Mouse (Mus musculus) cerebellum, adult 8-10 months (tissue): ENCODE data around the gene Abcc5.
A peak's percentile ranks its signal among the peaks of the same experiment; 100 is the strongest.
"Not testable (repeated sequence)": the region's sequence is repeated elsewhere in the genome, so short reads cannot be mapped to it uniquely, and the experiment has no call there.

ENCODE experiments used
- DNase-seq: peaks from one replicate; pipeline ENCODE4 v3.0.0; 2022

Gene Abcc5

DNA sequence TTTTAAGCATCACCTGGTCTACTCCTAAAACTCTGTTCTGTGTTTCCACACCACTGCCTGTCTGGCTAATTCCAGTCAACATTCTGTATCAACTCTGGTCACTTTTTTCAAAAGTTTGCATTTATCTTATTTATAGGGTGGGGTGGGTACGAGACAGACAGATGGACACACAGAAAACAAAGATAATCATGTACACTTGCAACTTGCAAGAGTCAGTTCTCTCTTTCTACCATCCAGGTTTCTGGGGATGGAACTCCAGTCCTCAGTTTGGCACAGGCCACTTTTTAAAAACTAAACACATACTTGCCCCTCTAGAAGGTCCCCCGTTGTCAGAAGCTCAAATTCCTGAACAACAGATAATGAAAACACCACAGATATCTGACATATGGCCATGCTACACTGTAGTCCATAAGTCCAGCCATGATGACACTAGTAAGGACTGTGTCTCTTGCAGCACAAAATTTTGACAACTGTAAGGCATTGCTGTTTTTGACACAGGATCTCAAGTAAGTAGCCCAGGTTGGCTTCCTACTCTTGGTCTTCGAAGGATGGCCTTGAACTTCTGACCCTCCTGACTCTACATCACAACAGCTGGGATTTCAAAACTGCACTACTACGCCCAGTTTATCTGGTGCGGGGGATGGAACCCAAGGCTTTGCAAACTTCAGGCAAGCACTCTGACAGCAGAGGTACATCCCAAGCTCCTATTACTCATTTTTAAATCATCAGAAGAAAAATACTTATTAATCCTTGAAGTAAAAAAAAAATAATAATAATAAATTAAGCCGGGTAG, 3.1 kb downstream of the Abcc5 start:
- DNase-seq: no peak

DNA sequence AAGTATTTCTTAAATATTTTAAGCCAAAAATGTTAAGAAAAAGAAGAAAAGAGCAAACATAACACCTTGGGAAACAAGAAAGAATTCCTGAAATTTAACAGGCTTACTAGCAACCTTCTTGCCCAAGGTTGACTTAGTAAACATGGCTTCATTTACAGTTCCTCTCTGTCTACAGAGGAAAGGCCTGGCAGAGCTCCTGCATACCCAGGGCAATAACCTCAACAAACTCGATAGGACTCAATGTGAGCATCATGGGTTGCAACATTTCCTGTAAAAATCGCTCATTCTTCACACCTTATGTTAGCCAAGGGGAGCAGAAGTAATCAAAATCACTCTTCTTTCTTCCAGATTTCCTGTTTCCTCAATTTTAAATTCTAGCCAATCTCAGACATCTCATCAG, 8.1 kb downstream of the Abcc5 start:
- DNase-seq: no peak

- DNase-seq: no peak
Measured at GRCm38 (mm10) chr16:20416262-20416661, 9.9 kb downstream of the Abcc5 start.

GRCm38 (mm10) chr16:20415804-20416203, 10.4 kb downstream of the Abcc5 start:
- DNase-seq: no peak

DNA sequence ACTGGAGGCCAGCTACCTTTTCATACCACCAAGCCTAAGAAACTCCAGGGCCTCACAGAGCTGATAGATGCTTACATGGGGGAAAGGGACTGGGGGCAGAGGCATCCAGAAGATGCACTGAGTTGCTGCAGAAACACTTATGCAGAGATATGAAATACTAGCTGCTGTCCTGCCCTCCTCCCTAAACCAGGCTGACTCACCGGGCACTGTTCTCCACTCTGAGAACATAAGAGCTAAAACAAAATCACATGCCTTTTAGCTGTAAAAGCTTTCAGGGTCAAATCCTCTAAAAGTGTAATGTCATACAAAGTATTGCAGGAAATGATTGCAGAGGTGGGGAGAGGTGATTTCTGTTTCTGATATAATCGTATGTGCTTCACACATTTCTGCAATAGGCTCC, 11.0 kb downstream of the Abcc5 start:
- no peak for DNase-seq

DNA sequence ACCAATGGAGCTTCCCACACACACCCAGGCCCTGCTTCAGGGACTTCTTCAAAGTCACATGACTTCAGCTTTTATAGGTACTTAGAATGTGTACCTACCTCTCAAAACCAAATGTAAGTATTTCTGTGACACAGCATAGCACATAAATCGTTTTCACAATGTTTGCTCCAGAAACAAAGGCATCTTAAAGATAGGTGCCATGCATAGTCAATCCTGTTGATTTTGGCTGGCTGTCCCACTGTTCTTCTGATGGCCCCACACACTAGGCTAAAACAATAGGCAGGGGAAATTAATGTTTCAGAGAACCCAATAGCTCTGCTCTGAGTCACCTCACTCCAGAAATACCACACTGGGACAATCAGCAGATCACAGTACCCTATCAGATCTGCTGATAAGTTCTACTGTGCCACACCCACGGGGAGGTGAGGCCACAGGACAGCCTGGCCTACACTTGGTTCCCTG, 12.3 kb downstream of the Abcc5 start:
- no peak for DNase-seq

DNA sequence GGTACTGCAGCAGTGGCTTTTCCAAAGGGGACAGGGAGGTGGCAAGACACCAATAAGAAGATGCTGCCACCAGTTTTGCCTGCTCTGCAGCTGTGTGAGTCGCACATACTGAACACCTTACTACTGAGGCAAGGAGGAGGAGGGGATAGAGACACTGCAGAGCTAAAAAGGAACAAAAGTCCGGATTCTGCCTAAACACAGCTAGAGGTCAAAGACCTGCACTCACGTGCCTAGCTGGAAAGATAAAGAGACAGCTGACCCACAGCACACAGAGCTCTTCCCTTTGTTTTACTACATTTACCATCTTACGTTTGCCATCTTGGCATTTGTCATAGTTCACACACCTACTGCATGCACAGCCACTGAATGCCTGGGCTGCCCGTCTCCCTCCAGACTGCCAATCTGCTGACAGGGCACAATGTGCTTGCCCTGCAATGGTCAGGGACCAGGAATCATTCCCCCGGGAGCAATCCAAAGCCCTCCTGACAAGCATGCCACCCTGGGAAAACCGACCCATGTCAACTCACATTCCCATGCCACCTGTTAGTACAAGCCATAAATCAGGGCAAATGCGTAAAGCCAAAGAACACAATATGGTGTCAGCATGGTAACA, 14.1 kb downstream of the Abcc5 start:
- no peak for DNase-seq

DNA sequence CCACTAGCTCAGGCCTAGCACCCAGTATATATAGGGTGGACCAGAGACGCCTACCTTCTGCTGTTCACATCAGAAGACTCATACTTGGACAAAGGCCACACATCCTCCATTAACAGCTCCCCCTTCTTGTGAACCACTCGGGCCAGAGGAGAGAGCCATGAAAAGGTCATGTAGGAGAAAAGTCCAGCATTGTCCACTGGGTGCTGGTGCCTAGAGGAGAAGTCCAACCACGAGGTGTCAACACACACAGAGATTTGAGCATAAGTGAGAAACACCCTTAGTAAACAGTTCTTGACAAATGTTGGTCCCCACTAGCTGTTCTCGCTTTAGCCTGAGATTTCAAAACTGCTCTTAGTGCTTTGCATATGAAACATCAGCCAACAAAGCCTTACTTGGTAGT, 20.9 kb downstream of the Abcc5 start:
- no peak for DNase-seq

DNA sequence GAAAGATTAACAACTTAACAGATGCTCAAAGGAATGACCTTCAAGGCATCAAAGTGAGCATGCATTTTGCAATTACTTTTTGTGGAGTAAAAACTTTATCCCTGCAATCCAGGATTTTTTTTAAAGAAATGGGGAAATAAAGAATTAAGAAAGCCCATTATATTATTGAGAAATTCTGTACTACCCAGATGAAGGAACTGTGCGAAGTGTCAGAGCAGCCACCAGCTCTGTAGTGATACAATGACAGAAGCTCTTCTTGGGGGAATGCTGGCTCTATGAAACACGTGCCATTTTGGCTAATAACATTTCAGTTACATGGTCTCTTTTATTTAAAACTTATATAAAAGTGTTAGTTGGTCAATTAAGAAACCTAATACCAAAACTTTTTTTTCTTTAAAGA, 22.9 kb downstream of the Abcc5 start:
- DNase-seq: no peak

- no peak for DNase-seq
Measured at GRCm38 (mm10) chr16:20401592-20401991, 24.6 kb downstream of the Abcc5 start.

DNA sequence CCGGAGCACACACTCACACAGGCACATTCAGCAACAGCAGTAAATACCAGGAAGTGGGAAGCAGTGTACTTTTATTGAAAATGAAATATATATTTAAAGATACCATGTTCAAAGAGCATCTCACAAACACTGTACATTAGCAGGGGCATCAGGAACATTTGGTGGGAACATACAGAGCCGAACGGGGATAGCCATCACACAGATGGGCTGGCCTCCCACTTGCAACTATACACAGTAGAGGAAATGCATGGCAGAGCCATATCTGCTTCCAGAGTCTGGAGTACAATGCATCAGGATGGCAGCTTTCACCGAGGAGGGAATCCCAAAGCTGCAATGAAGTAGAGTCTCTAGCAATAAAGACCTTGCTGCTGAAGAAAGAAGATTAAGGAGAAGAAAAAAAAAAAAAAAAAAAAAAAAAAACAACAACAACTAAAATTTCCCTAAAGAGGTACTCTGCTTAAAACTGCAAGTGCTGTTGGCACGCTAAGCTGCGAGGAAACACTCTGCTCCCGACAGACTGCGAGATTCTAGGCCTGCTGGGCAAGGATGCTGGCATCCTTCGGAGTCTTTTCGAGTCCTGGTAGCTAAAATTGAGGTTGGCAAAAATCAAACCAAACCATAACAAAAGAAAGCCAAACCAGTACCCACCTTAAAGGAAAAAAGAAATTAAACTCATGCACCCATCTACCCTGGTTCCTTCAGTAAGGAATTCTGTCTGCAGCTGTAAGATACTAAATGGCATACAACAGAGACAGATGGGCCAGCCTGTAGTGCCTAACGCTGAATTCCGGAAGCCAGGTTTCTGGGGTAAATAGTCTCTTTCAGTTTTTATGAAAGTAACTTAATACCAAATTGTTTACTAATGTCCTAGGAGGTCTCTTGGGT, 25.2 kb downstream of the Abcc5 start:
- peak; percentile 17 for DNase-seq

- DNase-seq: no peak
Measured at GRCm38 (mm10) chr16:20396851-20397250, 29.3 kb downstream of the Abcc5 start.

DNA sequence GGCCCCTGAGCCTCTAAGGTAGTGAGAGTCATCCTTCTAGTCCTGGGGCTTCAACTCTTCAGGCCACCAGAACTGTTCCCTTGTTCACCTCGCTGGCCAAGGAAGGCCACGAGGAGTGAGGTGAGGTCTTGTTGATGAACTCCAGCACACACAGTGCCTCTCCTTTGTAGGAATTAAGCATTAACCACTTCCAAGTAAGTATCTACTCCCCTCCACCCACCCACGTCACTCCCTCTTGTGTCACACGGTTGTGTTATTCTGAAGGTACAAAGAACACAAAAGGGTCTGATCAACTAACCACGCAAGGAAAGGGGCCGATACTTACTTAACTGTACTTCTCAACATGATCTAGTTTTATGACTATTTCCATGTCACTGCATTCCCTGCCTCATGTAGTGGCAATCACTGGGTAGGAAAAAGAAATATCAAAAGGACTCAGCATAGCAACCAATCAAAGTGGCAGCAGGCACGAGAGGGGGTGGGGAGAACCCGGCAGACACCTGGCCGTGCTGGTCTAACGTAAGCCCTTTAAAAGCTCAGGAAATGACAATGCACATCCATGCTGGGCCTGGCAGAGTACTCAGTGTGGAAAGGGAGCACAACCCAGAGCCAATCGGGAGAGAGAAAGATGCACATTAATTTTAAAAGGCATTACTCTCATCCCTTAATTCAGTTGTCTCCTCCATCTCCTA, 30.8 kb downstream of the Abcc5 start:
- DNase-seq: no peak

- no peak for DNase-seq
Measured at GRCm38 (mm10) chr16:20391753-20392152, 34.4 kb downstream of the Abcc5 start.

DNA sequence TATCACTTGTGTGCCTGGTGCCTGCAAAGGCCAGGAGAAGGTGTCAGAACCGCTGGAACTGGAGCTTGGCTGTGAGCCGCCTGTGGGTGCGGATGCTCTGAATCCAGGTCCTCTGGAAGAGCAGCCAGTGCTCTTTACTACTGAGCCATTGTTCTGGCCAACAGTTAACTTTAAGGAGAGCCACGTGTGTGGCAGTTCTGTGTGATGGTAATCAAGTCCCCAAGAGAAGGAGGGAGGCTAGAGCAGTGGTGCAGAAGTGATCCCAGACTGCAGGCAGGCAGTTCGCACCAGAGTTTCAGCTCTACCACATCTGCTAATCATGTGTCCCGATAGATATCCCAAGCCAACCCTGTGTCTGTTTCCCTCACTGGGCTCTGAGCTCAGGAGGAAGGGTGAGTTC, 36.0 kb downstream of the Abcc5 start:
- no peak for DNase-seq

DNA sequence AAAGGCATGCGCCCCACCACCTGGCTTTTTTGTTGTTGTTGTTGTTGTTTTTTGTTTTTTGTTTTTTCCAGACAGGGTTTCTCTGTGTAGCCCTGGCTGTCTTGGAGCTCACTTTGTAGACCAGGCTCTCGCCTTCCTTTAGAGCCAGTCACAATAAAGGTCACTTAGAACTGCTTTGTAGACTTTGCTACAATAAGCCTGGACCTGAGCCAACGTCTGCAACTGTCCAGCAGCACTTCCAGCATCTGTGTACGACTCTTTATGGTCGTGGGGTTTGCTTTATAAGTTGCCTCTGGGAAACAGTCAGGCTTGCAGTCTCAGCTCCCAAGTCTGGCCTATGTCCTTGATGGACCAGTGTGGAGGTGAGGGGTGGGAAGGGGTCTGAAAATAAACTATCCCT, 45.2 kb downstream of the Abcc5 start:
- DNase-seq: no peak

GRCm38 (mm10) chr16:20375341-20375740, 50.9 kb downstream of the Abcc5 start:
- DNase-seq: no peak

- DNase-seq: no peak
Measured at GRCm38 (mm10) chr16:20371731-20372130, 54.5 kb downstream of the Abcc5 start.

DNA sequence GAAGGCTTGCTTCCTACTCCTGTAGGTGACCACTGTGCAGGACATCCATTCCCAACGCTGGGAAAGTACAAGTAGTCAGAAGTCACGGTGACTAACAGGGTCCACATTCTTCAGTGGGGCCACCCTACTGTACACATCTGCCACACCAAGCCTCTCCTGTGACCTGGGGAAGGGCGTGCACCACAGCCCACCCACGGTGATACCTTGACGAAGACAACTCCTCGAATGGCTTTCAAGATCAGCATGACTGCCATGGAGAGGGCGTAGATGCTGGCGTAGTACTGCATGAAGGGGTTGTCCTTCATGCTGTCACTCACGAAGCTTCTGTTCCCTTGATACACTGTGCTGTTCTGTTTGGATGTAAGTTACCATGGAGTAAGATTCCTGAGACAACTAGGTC, 58.0 kb downstream of the Abcc5 start:
- DNase-seq: no peak

GRCm38 (mm10) chr16:20362121-20362520, 64.1 kb downstream of the Abcc5 start:
- no peak for DNase-seq

- DNase-seq: not testable (repeated sequence)
Measured at GRCm38 (mm10) chr16:20361496-20361895, 64.7 kb downstream of the Abcc5 start.

DNA sequence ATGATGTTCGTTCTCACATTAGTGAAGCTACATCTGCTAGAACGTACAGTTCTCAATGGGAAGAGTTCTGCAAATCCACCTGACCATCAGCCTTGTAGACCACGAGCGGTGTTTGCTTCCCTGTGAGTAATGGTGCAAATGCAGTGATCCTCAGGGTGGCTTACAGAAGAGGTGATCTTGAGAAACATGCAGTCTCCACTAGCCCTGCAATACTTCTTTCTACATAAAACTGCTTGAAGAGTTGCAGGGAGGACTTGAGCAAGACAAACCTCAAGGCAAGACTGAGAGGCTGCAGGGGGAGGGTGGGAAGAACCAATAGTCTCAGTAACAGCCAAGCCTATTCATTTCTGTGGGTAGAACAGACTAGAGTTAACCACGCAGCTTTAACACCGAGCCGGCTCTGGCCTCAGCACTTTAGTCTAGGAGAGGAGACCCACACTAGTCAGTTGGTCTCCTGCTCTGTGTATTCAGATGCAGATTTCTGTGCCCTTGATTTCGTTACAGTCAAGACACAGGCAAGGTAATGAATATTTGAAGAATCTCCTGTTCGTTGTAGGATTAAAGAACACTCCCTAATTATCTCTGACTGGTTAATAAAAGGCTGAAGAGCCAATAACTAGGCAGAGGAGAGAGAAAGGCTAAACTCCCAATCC, 66.4 kb downstream of the Abcc5 start:
- no peak for DNase-seq
